Mouse (Mus musculus): ENCODE measurements around the gene Gm1113. TPM values are rescaled to one million over a fixed set of nuclear protein-coding genes. Genes with fewer than 3 reads are reported as not detected.

The Gm1113 gene
- polyA plus RNA-seq (2012; rRNA removed) = not detected in 2 replicates

GRCm38 (mm10) chr9:35518169-35518568, at the start of gene Gm1113:
Gene Gm1113 (minus strand): TSS chr9:35518269.

GRCm38 (mm10) chr9:35558257-35559008, 40.4 kb upstream of the Gm1113 start, which contains the start of the genes Ddx25 and Pus3:
Gene Ddx25 (minus strand): TSS chr9:35558528.
Gene Pus3 (plus strand): TSS chr9:35558595.

Other genes with a start within 250 kb of the Gm1113 start
- gene Cdon, start 97.1 kb downstream of the Gm1113 start, polyA plus RNA-seq (2012; rRNA removed) = 5.5 and 5.8 TPM in 2 replicates
- gene Ddx25, start 40.3 kb upstream of the Gm1113 start, polyA plus RNA-seq (2012; rRNA removed) = 0.03 TPM in 1 of 2 replicates, not detected in the other
- 0.51 and 0.98 TPM in 2 replicates for gene Pus3, start 40.3 kb upstream of the Gm1113 start, polyA plus RNA-seq (2012; rRNA removed)
- gene Pate2, start 52.0 kb upstream of the Gm1113 start, polyA plus RNA-seq (2012; rRNA removed) = 0.08 TPM in 1 of 2 replicates, not detected in the other
- 0.84 and 1.2 TPM in 2 replicates for gene Hyls1, start 52.1 kb upstream of the Gm1113 start, polyA plus RNA-seq (2012; rRNA removed)
- not detected in 2 replicates for gene Pate4, start 93.7 kb upstream of the Gm1113 start, polyA plus RNA-seq (2012; rRNA removed)
- not detected in 2 replicates for gene Pate3, start 129.9 kb upstream of the Gm1113 start, polyA plus RNA-seq (2012; rRNA removed)
- not detected in 2 replicates for gene Pate1, start 169.1 kb upstream of the Gm1113 start, polyA plus RNA-seq (2012; rRNA removed)
- not detected in 2 replicates for gene Gm17677, start 222.8 kb upstream of the Gm1113 start, polyA plus RNA-seq (2012; rRNA removed)

Measured in colon, adult 2 months (tissue).